Mouse (Mus musculus): ENCODE data around the gene Sec14l5. TPM values are rescaled to one million over a fixed set of nuclear protein-coding genes. Genes with fewer than 3 reads are reported as not detected.

Gene Sec14l5
- total and polyA plus RNA-seq, 2 experiments: 0.02 to 0.09 TPM

DNA sequence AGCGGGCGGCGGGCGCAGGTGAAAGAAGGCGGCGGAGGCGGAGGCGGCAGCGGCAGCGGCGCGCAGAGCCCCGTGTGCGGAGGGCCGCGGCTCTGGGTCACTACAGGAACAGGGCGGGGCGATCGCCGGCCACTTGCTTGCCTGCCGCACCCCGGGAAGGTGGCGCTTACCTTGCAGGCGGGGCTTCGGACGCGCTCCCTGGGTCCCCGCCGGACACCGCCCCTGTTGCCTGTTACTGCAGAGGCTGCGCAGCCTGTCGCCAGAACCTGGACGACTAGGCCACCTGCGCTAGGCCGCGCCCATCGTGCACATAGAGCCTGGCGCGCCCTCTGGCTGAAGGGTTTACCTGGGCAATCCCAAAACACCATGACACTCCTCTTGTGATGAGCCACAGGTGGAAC, 14.5 kb upstream of the Sec14l5 start, which contains the start of gene Ppl:
Gene Ppl, minus strand, starts transcription at position 21 of the 401 bp plus-strand sequence.
- no peaks in the 10 kb centered on the region for H3K27me3 ChIP-seq (ENCODE audit: control insufficient read depth, insufficient read depth, low read length)
- H3K9ac ChIP-seq (ENCODE audit: low read depth, low read length): peak within 1 kb of the TSS; percentile 67
- WGBS: under 1% methylated on average over 39 of the region's 39 CpGs
- H3K27ac ChIP-seq (replicated peaks; ENCODE audit: insufficient read depth, low read depth, low read length): 0 out of 2 replicates have a peak within 1 kb of the TSS, but pooled peaks have one; percentile 2
- H3K4me3 ChIP-seq (ENCODE audit: insufficient read depth, low read depth, low read length): peak within 1 kb of the TSS; percentile 68
- H3K79me2 ChIP-seq (ENCODE audit: control insufficient read depth, insufficient read depth, low read length): no peaks in the 10 kb centered on the region
- peak; percentile 82 for DNase-seq (ENCODE audit: extremely low read depth, low read depth, low spot score)
- TF ChIP-seq CTCF (IDR thresholded peaks at IDR 0.05; ENCODE audit: low read depth, low read length) (peak; percentile 67), POLR2A (IDR thresholded peaks at IDR 0.05; ENCODE audit: extremely low read depth, insufficient read depth, low read length) (peak; percentile 42; the same call in 1 of the 2 replicates)
- H3K36me3 ChIP-seq (ENCODE audit: control insufficient read depth, insufficient read depth, low read length): no peaks in the 10 kb centered on the region
- peaks cover 34% of the 10 kb centered on the region for H3K4me1 ChIP-seq (ENCODE audit: control insufficient read depth, insufficient read depth, low read length)

DNA sequence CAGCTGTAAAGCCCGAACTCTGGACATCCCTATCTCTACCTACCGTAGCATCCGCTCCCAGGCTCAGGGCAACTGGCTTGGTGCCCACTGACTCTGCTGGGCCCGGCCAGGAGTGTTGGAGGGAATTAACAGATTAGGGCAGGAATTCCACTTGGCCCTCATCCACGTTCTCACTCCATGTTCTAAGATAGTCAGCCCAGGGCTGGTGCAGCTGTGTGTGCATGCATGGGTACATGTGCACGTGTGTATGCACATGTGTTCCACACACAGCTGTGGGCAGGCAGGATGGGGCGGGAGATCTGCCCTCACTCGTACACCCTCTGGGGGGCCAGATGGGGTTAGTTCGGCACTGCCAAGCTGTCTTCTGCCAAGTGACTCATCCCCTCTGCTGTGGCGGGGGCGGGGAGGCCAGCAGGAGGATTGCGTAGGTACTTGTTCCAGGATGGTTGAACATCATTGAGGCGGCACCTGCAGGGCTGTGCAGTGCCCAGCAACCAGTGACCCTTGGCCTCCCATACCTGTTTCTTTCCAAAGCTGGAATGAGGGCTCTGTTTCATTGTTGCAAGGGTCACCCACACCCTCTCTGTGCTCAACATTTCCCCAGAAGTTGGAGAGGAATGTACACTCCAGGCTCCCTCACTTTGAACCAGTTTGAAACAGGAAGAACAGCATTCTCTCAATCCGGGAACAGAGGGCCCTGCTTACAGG, 12.1 kb upstream of the Sec14l5 start:
- Histone ChIP-seq H3K4me1 (ENCODE audit: control insufficient read depth, insufficient read depth, low read length) (peaks cover 34% of the 10 kb centered on the region), H3K79me2 (ENCODE audit: control insufficient read depth, insufficient read depth, low read length) (no peaks in the 10 kb centered on the region), H3K4me3 (ENCODE audit: insufficient read depth, low read depth, low read length) (no peak overlapping the region), H3K9ac (ENCODE audit: low read depth, low read length) (no peak overlapping the region), H3K36me3 (ENCODE audit: control insufficient read depth, insufficient read depth, low read length) (no peaks in the 10 kb centered on the region), H3K27ac (replicated peaks; ENCODE audit: insufficient read depth, low read depth, low read length) (peak overlapping the region; percentile 89), H3K27me3 (ENCODE audit: control insufficient read depth, insufficient read depth, low read length) (no peaks in the 10 kb centered on the region)
- DNase-seq (ENCODE audit: extremely low read depth, low read depth, low spot score): peak; percentile 91
- WGBS: 15% methylated on average over 14 of the region's 14 CpGs
- TF ChIP-seq CTCF (IDR thresholded peaks at IDR 0.05; ENCODE audit: low read depth, low read length) (peak; percentile 11; the same call in 1 of the 2 replicates), POLR2A (IDR thresholded peaks at IDR 0.05; ENCODE audit: extremely low read depth, insufficient read depth, low read length) (no peak)

DNA sequence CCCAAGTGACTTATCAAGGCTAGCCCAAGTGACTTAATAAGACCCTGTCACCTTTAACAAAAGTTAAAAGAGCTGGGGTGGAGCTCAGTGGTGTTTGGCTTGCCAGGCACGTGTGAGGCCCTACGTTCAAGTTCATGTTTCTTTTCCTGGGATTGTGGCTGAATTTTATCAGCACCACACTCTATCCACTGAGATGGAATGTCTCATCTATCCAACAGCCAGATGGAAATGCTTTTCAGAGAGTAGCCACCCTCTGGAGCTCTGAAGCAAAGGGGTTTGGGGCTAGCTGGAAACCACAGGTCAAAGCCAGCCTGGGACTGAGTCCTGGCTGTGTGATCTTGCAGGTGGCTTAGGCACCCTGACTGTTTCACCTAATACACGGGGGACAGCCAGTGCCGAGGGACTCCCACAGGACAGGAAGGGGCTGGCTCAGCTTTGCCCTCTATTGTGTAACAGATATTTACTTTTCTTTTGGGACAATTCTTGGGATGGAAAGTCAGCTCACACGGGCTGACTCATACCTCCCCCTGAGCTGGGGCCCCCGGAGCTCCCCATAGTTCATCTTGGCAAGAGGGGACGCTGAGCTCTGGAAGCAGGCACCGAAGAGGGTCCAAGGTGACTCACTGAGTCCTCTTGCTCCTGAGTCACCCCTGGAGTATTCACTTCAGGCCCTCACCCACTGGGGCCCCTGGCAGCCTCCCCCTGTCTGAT, 11.2 kb upstream of the Sec14l5 start:
- TF ChIP-seq CTCF (IDR thresholded peaks at IDR 0.05; ENCODE audit: low read depth, low read length) (no peak), POLR2A (IDR thresholded peaks at IDR 0.05; ENCODE audit: extremely low read depth, insufficient read depth, low read length) (no peak)
- Histone ChIP-seq H3K4me1 (ENCODE audit: control insufficient read depth, insufficient read depth, low read length) (peaks cover 34% of the 10 kb centered on the region), H3K9ac (ENCODE audit: low read depth, low read length) (peak overlapping the region; percentile 6; the same call in 1 of the 2 replicates), H3K27me3 (ENCODE audit: control insufficient read depth, insufficient read depth, low read length) (no peaks in the 10 kb centered on the region), H3K4me3 (ENCODE audit: insufficient read depth, low read depth, low read length) (no peak overlapping the region), H3K36me3 (ENCODE audit: control insufficient read depth, insufficient read depth, low read length) (no peaks in the 10 kb centered on the region), H3K27ac (replicated peaks; ENCODE audit: insufficient read depth, low read depth, low read length) (peak overlapping the region; percentile 89), H3K79me2 (ENCODE audit: control insufficient read depth, insufficient read depth, low read length) (no peaks in the 10 kb centered on the region)
- WGBS: 20% methylated on average over 8 of the region's 8 CpGs
- peak; percentile 86 for DNase-seq (ENCODE audit: extremely low read depth, low read depth, low spot score)

DNA sequence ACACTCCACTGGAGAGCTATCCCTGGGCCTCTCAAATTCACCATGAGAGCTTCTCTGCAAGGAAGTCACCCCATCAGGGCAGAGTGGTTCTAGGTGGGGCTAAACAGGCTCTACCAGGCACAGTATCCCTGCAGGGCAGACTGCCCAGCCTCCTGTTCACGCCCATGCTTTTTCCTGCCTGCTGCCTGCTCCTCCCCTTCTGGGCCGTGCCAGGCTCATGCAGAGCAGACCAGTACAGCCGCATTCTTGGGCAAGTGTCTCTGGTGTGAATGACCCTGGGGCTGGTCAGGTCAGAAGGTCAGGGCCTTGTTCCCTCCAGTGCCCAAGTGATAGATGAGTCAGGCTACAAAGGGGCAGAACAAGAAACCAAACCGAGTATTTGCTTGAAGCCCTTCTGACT, 10.4 kb upstream of the Sec14l5 start:
- Histone ChIP-seq H3K79me2 (ENCODE audit: control insufficient read depth, insufficient read depth, low read length) (no peaks in the 10 kb centered on the region), H3K9ac (ENCODE audit: low read depth, low read length) (no peak overlapping the region), H3K36me3 (ENCODE audit: control insufficient read depth, insufficient read depth, low read length) (no peaks in the 10 kb centered on the region), H3K27me3 (ENCODE audit: control insufficient read depth, insufficient read depth, low read length) (no peaks in the 10 kb centered on the region), H3K4me1 (ENCODE audit: control insufficient read depth, insufficient read depth, low read length) (peaks cover 31% of the 10 kb centered on the region), H3K27ac (replicated peaks; ENCODE audit: insufficient read depth, low read depth, low read length) (peak overlapping the region; percentile 80), H3K4me3 (ENCODE audit: insufficient read depth, low read depth, low read length) (no peak overlapping the region)
- TF ChIP-seq CTCF (IDR thresholded peaks at IDR 0.05; ENCODE audit: low read depth, low read length) (no peak), POLR2A (IDR thresholded peaks at IDR 0.05; ENCODE audit: extremely low read depth, insufficient read depth, low read length) (0 out of 2 replicates have a peak, but pooled peaks have one; percentile 10)
- DNase-seq (ENCODE audit: extremely low read depth, low read depth, low spot score): peak; percentile 99
- WGBS: 13% methylated on average over 4 of the region's 4 CpGs

DNA sequence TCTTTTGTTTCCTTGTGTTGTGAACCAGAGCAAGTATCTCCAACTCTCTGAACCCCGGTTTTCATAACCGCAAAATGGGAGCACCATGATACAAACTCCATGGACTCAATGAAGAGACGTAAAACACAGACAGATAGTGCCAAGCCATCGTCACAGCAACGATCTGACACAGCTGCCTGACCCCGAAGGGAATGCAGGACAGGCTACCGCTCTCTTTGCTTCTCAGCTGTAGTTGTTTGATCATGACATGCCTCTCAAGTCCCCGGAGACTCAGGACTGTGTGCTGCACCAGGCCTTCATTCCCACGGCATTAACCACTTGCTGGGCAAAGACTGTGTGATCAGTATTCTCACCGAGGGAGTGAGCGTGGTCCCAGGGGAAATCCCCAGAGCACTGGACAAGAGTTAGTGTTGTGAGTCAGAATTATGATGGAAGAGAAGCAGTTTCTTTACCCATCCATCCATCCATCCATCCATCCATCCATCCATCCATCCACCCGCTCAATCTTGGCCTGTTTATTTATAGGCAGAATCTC, 9.8 kb upstream of the Sec14l5 start:
- H3K9ac ChIP-seq (ENCODE audit: low read depth, low read length): no peak overlapping the region
- no peak for TF ChIP-seq CTCF (IDR thresholded peaks at IDR 0.05; ENCODE audit: low read depth, low read length)
- no peak for TF ChIP-seq POLR2A (IDR thresholded peaks at IDR 0.05; ENCODE audit: extremely low read depth, insufficient read depth, low read length)
- WGBS: 56% methylated on average over 12 of the region's 12 CpGs

More for the DNA sequence above, 9.8 kb upstream of the Sec14l5 start:
- no peaks in the 10 kb centered on the region for H3K79me2 ChIP-seq (ENCODE audit: control insufficient read depth, insufficient read depth, low read length)
- H3K36me3 ChIP-seq (ENCODE audit: control insufficient read depth, insufficient read depth, low read length): no peaks in the 10 kb centered on the region
- no peak overlapping the region for H3K4me3 ChIP-seq (ENCODE audit: insufficient read depth, low read depth, low read length)
- peaks cover 28% of the 10 kb centered on the region for H3K4me1 ChIP-seq (ENCODE audit: control insufficient read depth, insufficient read depth, low read length)
- no peaks in the 10 kb centered on the region for H3K27me3 ChIP-seq (ENCODE audit: control insufficient read depth, insufficient read depth, low read length)
- peak overlapping the region; percentile 53 for H3K27ac ChIP-seq (replicated peaks; ENCODE audit: insufficient read depth, low read depth, low read length)
- no peak for DNase-seq (ENCODE audit: extremely low read depth, low read depth, low spot score)
